Mouse (Mus musculus) liver, embryonic 14.5 days (tissue): Measurements from ENCODE around the gene Tex19.2. TPM values are rescaled to one million over a fixed set of nuclear protein-coding genes. Genes with fewer than 3 reads are reported as not detected.

Experiments used
- ATAC-seq: fragments of 200-750 bp; cut with Nextera tagmentation; 2 replicates; pipeline ENCODE4 v1.8.0; 2017; ENCODE audit warnings: moderate number of reproducible peaks, mild to moderate bottlenecking, moderate library complexity; ENCODE audit not compliant: insufficient read depth
- DNase-seq, 3 experiments: peaks; one replicate each; pipeline ENCODE4 v3.0.0-alpha.2; 2012 to 2013; ENCODE audit warnings: low read depth in 3 of 3, low spot score in 3 of 3
- H3K27ac ChIP-seq: fragments of 300-500 bp; sonication (generic); 2 replicates; pipeline ENCODE4 v1.5.1; 2014; ENCODE audit warnings: moderate library complexity, mild to moderate bottlenecking, control low read depth, inconsistent platforms
- H3K27me3 ChIP-seq: fragments of 300-500 bp; sonication (generic); 2 replicates; pipeline ENCODE4 v1.6.1; 2014; ENCODE audit warnings: mild to moderate bottlenecking, low read length, moderate library complexity; ENCODE audit not compliant: control insufficient read depth, insufficient read depth
- H3K36me3 ChIP-seq: fragments of 300-500 bp; sonication (generic); replicated peaks from 2 replicates; pipeline ENCODE4 v1.6.1; 2014; ENCODE audit warnings: low read depth; ENCODE audit not compliant: control insufficient read depth, insufficient read depth
- H3K4me1 ChIP-seq, 2 experiments: fragments of 200-500 bp in 1 of 2; fragments of 300-500 bp in 1 of 2; sonication (generic) in 1 of 2; replicated peaks; 2 replicates each; pipeline ENCODE4 v1.6.1; 2012 to 2014; ENCODE audit warnings: antibody characterized with exemption in 1 of 2, inconsistent platforms in 1 of 2, low read length in 1 of 2; ENCODE audit not compliant: control insufficient read depth in 2 of 2, insufficient read depth in 2 of 2
- H3K4me2 ChIP-seq: fragments of 300-500 bp; sonication (generic); 2 replicates; pipeline ENCODE4 v1.6.1; 2014; ENCODE audit warnings: low read depth, mild to moderate bottlenecking, control low read depth, moderate library complexity
- H3K4me3 ChIP-seq, 2 experiments: fragments of 200-500 bp in 1 of 2; fragments of 300-500 bp in 1 of 2; sonication (generic) in 1 of 2; 2 replicates each; pipeline ENCODE4 v1.5.1; 2012 to 2014; ENCODE audit warnings: low read depth in 2 of 2, low read length in 2 of 2, mild to moderate bottlenecking in 2 of 2, control low read depth in 1 of 2, inconsistent platforms in 1 of 2, moderate library complexity in 1 of 2; ENCODE audit not compliant: insufficient read depth in 1 of 2
- H3K9ac ChIP-seq: fragments of 300-500 bp; sonication (generic); replicated peaks from 2 replicates; pipeline ENCODE4 v1.6.1; 2014; ENCODE audit warnings: mild to moderate bottlenecking, control low read depth, moderate library complexity
- H3K9me3 ChIP-seq: fragments of 300-500 bp; sonication (generic); 2 replicates; pipeline ENCODE4 v1.6.1; 2016; ENCODE audit warnings: low read length, mixed read lengths; ENCODE audit not compliant: control insufficient read depth
- CTCF ChIP-seq: IDR thresholded peaks from 2 replicates; pipeline ENCODE4 v1.5.1; 2016; ENCODE audit warnings: antibody characterized with exemption, low read depth, control low read depth
- EP300 ChIP-seq: IDR thresholded peaks from 2 replicates; pipeline ENCODE4 v1.6.1; 2016; ENCODE audit warnings: antibody characterized with exemption, low read depth
- WGBS: fragments of 180-500 bp; shearing (Covaris S2); extraction: QIAGEN DNeasy Blood & Tissue Kit; methylation state at CpG from one replicate; pipeline ENCODE4 v1.1.7; 2014; ENCODE audit not compliant: insufficient replicate concordance; 5-methylcytosine and 5-hydroxymethylcytosine counted together
- polyA plus RNA-seq, 2 experiments: library from polyadenylated mRNA; depleted of rRNA in 1 of 2; stranded (reverse) in 1 of 2; unstranded in 1 of 2; fragments of >200 nt; fragmentation: Nextera tagmentation in 1 of 2; extraction: Ambion mirVana in 1 of 2; gene quantifications; 2 replicates each; pipeline versions ENCODE4 v1.2.1 to v1.2.3; 2012 to 2014

Tex19.2 gene
- polyA plus RNA-seq, 2 experiments = 0.10 TPM; not detected in 1

- 42% methylated on average over 4 of the region's 4 CpGs for WGBS
- Histone ChIP-seq H3K4me1 (peaks cover 0 to 12% of the 10 kb centered on the region in 2 experiments; a peak in 2 of 4 replicates), H3K27ac (no peak overlapping the region), H3K9ac (no peak overlapping the region), H3K4me2 (no peak overlapping the region), H3K9me3 (no peaks in the 10 kb centered on the region), H3K36me3 (no peaks in the 10 kb centered on the region), H3K27me3 (no peaks in the 10 kb centered on the region), H3K4me3 (no peak overlapping the region)
- DNase-seq (no peak), ATAC-seq (no peak)
- no peak for TF ChIP-seq CTCF
- no peak for TF ChIP-seq EP300
These were observed 17.2 kb downstream of the Tex19.2 start for GRCm38 (mm10) chr11:121101124-121101805.

GRCm38 (mm10) chr11:121100692-121101091, 17.8 kb downstream of the Tex19.2 start:
- Histone ChIP-seq H3K27me3 (no peaks in the 10 kb centered on the region), H3K4me2 (no peak overlapping the region), H3K4me1 (peaks cover 0 to 12% of the 10 kb centered on the region in 2 experiments; a peak in 2 of 4 replicates), H3K36me3 (no peaks in the 10 kb centered on the region), H3K4me3 (no peak overlapping the region), H3K9me3 (no peaks in the 10 kb centered on the region), H3K9ac (no peak overlapping the region), H3K27ac (no peak overlapping the region)
- TF ChIP-seq CTCF (no peak), EP300 (no peak)
- DNase-seq = no peak
- 34% methylated on average over 7 of the region's 7 CpGs for WGBS
- ATAC-seq = no peak

DNA sequence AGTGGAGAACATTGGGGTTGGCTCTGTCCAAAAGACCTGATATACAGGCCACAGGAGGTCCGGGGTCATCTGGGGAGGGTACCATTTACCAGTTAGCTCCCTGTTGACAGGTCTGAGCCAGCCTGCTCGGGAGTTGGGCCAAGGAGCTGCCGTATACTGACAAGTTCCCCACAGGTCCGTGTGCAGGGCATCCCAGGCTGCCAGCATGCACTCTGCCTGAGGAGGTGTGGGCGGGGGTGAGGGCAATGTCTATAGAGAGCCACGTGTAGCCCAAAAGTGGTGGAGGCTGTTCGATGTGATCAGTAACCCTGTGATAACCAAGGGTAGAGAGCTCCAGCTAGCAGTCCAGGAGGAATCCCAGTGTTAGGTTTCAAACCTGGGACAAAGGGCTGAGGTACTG, 18.7 kb downstream of the Tex19.2 start:
- ATAC-seq = no peak
- H3K27ac ChIP-seq = no peak overlapping the region
- TF ChIP-seq CTCF (no peak), EP300 (no peak)

DNA sequence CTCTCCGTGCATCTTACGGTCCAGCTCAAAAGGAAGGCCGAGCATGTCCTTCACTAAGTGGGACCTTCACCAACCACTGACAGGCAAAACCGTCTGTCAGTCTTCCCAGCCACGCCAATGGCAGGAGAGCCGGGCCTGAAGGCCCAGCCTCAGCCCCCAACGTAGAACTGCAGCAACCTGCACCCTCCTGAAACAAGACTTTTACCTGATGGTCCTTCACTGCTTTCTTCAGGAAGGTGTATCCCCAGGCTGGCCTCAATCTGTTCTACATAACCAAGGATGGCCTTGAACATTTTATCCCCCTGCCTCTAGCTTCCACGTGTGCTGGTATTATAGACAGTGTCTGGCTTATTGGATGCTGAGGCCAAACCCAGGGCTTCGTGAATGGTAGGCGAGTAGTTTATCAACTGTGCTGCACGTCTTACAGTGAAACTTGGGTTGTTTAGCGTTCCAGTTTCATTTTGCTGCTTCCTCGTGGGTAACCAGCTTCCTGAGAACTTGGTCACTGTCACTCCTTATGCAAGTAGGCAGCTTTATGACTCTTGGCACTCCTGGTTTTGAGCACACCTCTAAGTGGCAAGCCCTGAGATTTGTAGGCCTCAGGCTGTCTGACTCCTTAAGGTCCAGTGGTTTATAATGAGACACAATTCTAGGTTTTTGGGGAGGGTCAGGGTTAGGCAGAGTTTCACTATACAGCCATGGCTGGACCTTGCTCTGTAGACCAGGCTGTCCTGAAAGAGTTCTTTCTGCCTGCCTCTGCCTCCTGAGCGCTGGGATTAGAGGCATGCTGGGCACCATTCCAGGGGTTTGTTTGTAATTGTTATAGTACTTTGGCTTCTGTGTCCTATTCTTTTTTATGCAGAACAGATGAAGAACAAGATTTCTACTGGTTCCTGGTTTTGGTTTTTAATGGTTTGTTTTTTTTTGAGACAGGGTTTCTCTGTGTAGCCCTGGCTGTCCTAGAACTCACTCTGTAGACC, 25.6 kb downstream of the Tex19.2 start:
- no peak for DNase-seq

More for the DNA sequence above, 18.7 kb downstream of the Tex19.2 start:
- no peak for DNase-seq
- no peaks in the 10 kb centered on the region for H3K9me3 ChIP-seq
- no peak overlapping the region for H3K9ac ChIP-seq
- no peak overlapping the region for H3K4me2 ChIP-seq
- peaks cover 0 to 12% of the 10 kb centered on the region in 2 experiments; a peak in 2 of 4 replicates for H3K4me1 ChIP-seq
- H3K36me3 ChIP-seq = no peaks in the 10 kb centered on the region
- WGBS = 45% methylated on average over 7 of the region's 7 CpGs
- no peak overlapping the region for H3K4me3 ChIP-seq
- no peaks in the 10 kb centered on the region for H3K27me3 ChIP-seq

DNA sequence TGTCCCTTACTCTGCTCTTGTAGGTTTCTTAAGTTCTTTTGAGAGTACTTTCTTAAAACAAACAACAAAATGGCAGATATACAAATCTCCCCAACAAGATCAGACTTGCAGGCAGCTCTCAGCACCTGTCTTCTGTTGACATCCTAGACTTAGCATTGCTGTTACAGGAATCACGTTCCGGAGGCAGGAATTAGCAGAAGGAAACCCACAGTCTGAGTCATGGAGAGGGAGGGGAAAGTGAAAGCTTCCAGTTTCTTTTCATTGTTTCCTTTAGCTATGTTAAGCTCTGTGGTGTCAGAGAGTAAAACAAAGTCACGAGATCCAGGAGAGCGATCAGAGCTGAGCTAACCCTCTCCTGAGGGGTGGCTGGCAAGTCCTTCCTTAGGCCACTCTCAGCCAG, 27.5 kb downstream of the Tex19.2 start:
- peaks cover 0 to 3% of the 10 kb centered on the region in 2 experiments; a peak in 1 of 4 replicates for H3K4me1 ChIP-seq
- no peak overlapping the region for H3K4me2 ChIP-seq
- WGBS = 48% methylated on average over 4 of the region's 4 CpGs
- DNase-seq (no peak), ATAC-seq (no peak)
- H3K36me3 ChIP-seq = no peaks in the 10 kb centered on the region
- H3K4me3 ChIP-seq = no peak overlapping the region
- no peak overlapping the region for H3K9ac ChIP-seq
- H3K27ac ChIP-seq = no peak overlapping the region
- no peak for TF ChIP-seq EP300
- no peak for TF ChIP-seq CTCF
- no peaks in the 10 kb centered on the region for H3K9me3 ChIP-seq
- H3K27me3 ChIP-seq = no peaks in the 10 kb centered on the region

More for the DNA sequence above, 25.6 kb downstream of the Tex19.2 start:
- no peaks in the 10 kb centered on the region for H3K27me3 ChIP-seq
- no peak overlapping the region for H3K4me2 ChIP-seq
- TF ChIP-seq CTCF (no peak), EP300 (no peak)
- no peak overlapping the region for H3K9ac ChIP-seq
- no peaks in the 10 kb centered on the region for H3K9me3 ChIP-seq
- no peak overlapping the region for H3K27ac ChIP-seq
- H3K4me3 ChIP-seq = no peak overlapping the region
- ATAC-seq = no peak
- no peaks in the 10 kb centered on the region for H3K36me3 ChIP-seq
- WGBS = 64% methylated on average over 14 of the region's 14 CpGs
- H3K4me1 ChIP-seq = no peaks in the 10 kb centered on the region; a peak in 1 of 4 replicates
